29 mouse cellular contexts compared by ENCODE assay signal in genomic region chr4:88530271-88530670, GRCm38 (mm10). TPM values are rescaled to one million over a fixed set of nuclear protein-coding genes. Genes with fewer than 3 reads are reported as not detected.
"Had no signal": no experiment of that assay in that cellular context is flagged by ENCODE, and none has a peak within 500 bp of the region (broad histone marks: within the 10 kb centered on the region; RNA-seq: fewer than 3 reads in every experiment).

No protein-coding gene starts in this region.

- H3K4me1 ChIP-seq: limb, embryonic 12.5 days; limb, embryonic 15.5 days; midbrain, embryonic 12.5 days; midbrain, embryonic 15.5 days had no signal

- H3K27ac ChIP-seq: limb, embryonic 12.5 days; limb, embryonic 15.5 days; liver, embryonic 14.5 days; macrophage; midbrain, embryonic 12.5 days; midbrain, embryonic 15.5 days had no signal

- H3K36me3 ChIP-seq: limb, embryonic 12.5 days; limb, embryonic 15.5 days; midbrain, embryonic 12.5 days; midbrain, embryonic 15.5 days had no signal

- H3K27me3 ChIP-seq: limb, embryonic 12.5 days; limb, embryonic 15.5 days; midbrain, embryonic 12.5 days; midbrain, embryonic 15.5 days had no signal

- DNase-seq: kidney, postnatal 14 days; kidney, postnatal 4 days; left cerebral cortex, postnatal 4 days; liver, postnatal 0 days; lung, embryonic 14.5 days; thymus, adult 18-20 months; thymus, postnatal 14 days; thymus, postnatal 4 days had no signal

- H3K4me3 ChIP-seq: limb, embryonic 12.5 days; limb, embryonic 15.5 days; midbrain, embryonic 12.5 days; midbrain, embryonic 15.5 days had no signal

RNA-seq across cellular contexts. Expression of gene Ifnb1, which starts 7.7 kb away (rescaled TPM):
- total RNA-seq: layer of hippocampus, adult 18-20 months; layer of hippocampus, postnatal 14 days; left cerebral cortex, adult 8-10 months; left cerebral cortex, postnatal 14 days; left cerebral cortex, postnatal 4 days; megakaryocyte, adult 5-6 weeks; monocyte, adult 5-6 weeks had no signal
- polyA plus RNA-seq: kidney, embryonic 16.5 days; limb, embryonic 12.5 days; limb, embryonic 15.5 days; liver, embryonic 11.5 days; liver, embryonic 14.5 days; liver, postnatal 0 days; lung, embryonic 14.5 days; lung, postnatal 0 days; midbrain, embryonic 12.5 days; midbrain, embryonic 15.5 days; neural tube, embryonic 11.5 days; neural tube, embryonic 14.5 days; small intestine, adult 2 months; spleen, adult 2 months; stomach, embryonic 16.5 days; testis, adult 2 months had no signal

RNA-seq across cellular contexts. Expression of gene Ifna15, which starts 27.8 kb away (rescaled TPM):
- total RNA-seq: layer of hippocampus, adult 18-20 months; layer of hippocampus, postnatal 14 days; left cerebral cortex, adult 8-10 months; left cerebral cortex, postnatal 14 days; left cerebral cortex, postnatal 4 days; megakaryocyte, adult 5-6 weeks; monocyte, adult 5-6 weeks had no signal
- polyA plus RNA-seq: kidney, embryonic 16.5 days; limb, embryonic 12.5 days; limb, embryonic 15.5 days; liver, embryonic 11.5 days; liver, embryonic 14.5 days; liver, postnatal 0 days; lung, embryonic 14.5 days; lung, postnatal 0 days; macrophage; midbrain, embryonic 12.5 days; midbrain, embryonic 15.5 days; neural tube, embryonic 11.5 days; neural tube, embryonic 14.5 days; small intestine, adult 2 months; spleen, adult 2 months; stomach, embryonic 16.5 days; testis, adult 2 months had no signal

RNA-seq across cellular contexts. Expression of gene Ifna14, which starts 41.3 kb away (rescaled TPM):
- total RNA-seq: layer of hippocampus, adult 18-20 months; layer of hippocampus, postnatal 14 days; left cerebral cortex, adult 8-10 months; left cerebral cortex, postnatal 14 days; left cerebral cortex, postnatal 4 days; megakaryocyte, adult 5-6 weeks; monocyte, adult 5-6 weeks had no signal
- polyA plus RNA-seq: kidney, embryonic 16.5 days; limb, embryonic 12.5 days; limb, embryonic 15.5 days; liver, embryonic 11.5 days; liver, embryonic 14.5 days; liver, postnatal 0 days; lung, embryonic 14.5 days; lung, postnatal 0 days; macrophage; midbrain, embryonic 12.5 days; midbrain, embryonic 15.5 days; neural tube, embryonic 11.5 days; neural tube, embryonic 14.5 days; small intestine, adult 2 months; spleen, adult 2 months; stomach, embryonic 16.5 days; testis, adult 2 months had no signal
